Mouse (Mus musculus) lung, adult 2 months (tissue): ENCODE data around the gene Arhgap8.

Source experiments
- CTCF ChIP-seq: fragments of 200-500 bp; IDR thresholded peaks from 2 replicates; pipeline ENCODE4 v1.5.1; 2011; ENCODE audit warnings: mild to moderate bottlenecking, low read length, control low read depth; ENCODE audit not compliant: insufficient read depth
- POLR2A ChIP-seq: fragments of 200-500 bp; IDR thresholded peaks from 2 replicates; pipeline ENCODE4 v1.6.1; 2011; ENCODE audit warnings: low read depth, mild to moderate bottlenecking, control low read depth, low read length, borderline replicate concordance; ENCODE audit errors: extremely low read depth

DNA sequence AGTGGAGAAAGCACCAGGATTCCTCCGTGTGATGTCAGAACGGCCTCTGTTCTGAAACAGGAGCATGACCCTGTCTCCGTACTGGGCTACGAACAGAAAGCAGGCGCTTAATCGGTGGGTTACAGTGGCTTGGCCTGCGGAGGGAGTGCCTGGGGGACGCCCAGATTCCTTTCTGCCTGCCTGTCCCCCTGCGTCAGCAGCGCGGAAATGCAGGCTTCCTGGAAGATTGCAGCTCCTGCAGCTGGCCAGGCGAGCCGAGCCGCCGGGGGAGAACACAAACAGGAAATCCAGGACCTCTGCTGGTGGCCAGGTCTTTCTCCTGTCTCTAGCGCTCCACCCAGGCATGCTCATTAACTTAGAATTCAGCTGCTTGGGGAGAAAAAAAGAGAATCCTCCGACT is 5.1 kb upstream of the Arhgap8 start:
- no peak for TF ChIP-seq CTCF
- TF ChIP-seq POLR2A = peak; percentile 42; the same call in 1 of the 2 replicates
